Mouse (Mus musculus): ENCODE results near the gene Tlr8. TPM values are rescaled to one million over a fixed set of nuclear protein-coding genes. Genes with fewer than 3 reads are reported as not detected.

The Tlr8 gene
- not detected in 2 replicates for polyA plus RNA-seq (2012)

DNA sequence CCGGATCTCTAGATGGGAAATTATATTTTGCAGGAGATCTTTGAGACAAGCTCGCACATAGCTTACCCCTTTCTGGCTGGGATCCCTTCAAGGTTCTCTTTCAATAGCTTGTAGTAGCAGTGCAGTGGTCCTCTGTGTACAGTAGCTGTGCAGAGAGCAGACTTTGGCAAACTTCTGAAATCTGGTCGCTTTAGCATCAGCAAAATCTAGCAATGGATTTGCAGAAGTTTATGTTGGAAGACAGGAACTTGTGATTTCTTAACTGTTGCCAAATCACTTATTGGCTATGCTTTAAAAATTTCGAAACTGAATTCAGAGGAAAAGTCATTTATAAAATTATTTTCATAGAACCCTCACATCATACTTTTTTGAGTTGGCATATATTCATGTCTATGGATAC, at the start of gene Tlr8:
Tlr8 (minus strand) TSS at position 244 of the 400 bp plus-strand sequence.
- TF ChIP-seq GATA1 (IDR thresholded peaks at IDR 0.05; ENCODE audit: low read length), result no peak

DNA sequence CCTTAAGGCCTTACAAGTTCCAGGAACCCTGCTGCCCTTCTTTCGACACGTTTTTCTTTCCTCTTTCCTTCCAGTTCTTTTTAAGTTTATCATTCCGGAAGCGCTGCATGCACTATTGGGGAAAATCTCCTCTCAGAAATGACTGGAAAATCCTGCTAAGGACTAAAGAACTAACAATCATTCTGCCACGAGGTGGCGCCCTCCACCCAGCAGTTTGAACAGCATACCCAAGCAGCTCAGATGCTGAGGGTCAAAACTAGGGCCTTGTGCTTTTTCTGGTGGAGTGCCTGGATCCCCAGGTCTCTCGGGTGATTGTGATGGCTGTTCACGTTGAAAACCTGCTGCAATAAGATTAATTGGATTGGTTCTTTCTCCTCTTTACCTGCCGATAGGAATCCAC, 12.8 kb upstream of the Tlr8 start:
- no peak for TF ChIP-seq GATA1 (IDR thresholded peaks at IDR 0.05; ENCODE audit: low read length)

DNA sequence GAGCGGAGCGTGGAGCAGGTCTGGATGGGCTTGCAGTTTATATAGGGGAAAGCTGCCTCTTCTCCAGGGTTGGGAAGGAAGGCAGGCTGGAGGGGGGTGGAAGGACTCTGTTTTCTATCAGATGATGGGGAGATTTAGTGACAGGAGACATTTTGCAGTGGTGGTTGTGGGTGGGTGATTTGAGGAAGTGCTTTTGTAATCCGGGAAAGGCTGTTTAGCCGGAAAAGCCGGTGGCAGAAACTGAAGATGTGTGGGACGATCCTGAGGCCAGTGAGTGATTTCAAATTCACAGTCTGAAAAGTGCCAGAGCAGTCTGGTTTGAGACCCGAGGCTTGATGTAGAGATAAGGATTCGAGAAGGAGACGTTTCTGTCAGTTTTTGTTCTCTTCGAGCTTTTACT, 12.4 kb upstream of the Tlr8 start:
- no peak for TF ChIP-seq GATA1 (IDR thresholded peaks at IDR 0.05; ENCODE audit: low read length)

- no peak for TF ChIP-seq GATA1 (IDR thresholded peaks at IDR 0.05; ENCODE audit: low read length)
Measured at GRCm38 (mm10) chrX:167263530-167263929, 599 bp downstream of the Tlr8 start.

DNA sequence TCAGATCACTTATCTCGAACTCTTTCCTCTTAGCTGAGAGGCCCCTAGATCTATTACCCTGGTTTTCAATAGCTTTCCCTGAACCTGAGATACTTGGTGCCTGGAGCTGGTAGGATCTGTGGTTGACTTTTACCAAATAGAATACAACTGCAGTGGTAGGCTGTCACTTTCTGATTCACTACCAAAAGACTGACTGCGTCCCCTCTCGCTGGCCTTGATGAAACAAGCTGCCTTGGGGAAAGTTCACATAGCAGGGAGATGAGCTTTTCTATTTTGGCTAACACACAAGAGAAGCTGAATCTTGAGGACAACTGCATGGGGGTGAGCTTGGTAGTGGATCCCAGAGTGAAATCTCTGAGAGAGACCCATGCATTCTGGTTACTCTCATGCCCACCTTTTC, 22.4 kb downstream of the Tlr8 start:
- no peak for TF ChIP-seq GATA1 (IDR thresholded peaks at IDR 0.05; ENCODE audit: low read length)

- no peak for TF ChIP-seq GATA1 (IDR thresholded peaks at IDR 0.05; ENCODE audit: low read length)
Measured at GRCm38 (mm10) chrX:167239293-167239921, 24.7 kb downstream of the Tlr8 start.

DNA sequence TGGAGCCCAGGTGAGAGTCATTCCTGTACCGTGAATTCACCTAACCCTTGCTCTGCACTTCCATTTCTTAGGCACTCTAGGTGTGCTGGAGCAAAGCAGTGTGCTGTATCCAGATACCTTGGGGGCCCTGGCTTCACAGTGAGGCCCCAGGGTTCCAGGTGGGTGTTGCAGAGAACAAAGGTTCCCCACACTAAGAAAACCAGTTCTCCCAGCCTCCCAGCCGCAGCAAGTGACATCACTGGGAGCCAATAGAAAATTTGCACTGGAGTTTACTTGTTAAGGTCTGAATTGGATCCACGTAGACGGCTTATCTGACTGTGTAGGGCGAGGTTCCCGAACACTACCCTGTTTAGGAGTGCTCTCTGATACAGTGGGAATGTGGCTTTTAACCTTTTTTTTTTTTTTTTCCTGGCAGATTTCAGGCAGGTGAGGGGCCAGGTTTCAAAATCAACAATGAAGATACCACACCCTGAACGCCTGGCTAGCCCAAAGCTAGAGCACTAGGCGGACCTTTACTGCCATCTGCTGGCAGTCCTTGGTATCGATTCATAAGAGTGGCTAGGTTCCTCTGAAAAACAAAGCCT, 30.9 kb downstream of the Tlr8 start:
- no peak for TF ChIP-seq GATA1 (IDR thresholded peaks at IDR 0.05; ENCODE audit: low read length)

DNA sequence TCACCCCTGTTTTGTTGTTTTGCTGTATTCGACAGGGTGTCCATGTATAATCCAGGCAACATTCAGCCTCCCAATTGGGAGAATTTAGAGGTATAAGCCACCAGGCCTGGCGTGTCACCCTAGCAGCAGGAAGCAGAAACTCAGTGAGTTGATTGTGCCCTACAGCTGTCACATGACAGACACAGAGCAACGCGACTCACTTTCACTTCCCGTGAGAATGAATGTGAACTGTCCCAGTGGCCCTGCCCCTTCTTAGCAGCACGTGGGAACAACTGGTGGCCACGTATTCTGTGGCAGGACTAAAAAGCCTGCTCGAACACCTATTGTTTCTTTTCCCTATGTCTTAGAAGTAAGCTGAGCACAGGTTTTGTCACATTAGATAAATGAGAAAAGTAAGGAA, 33.0 kb downstream of the Tlr8 start:
- TF ChIP-seq GATA1 (IDR thresholded peaks at IDR 0.05; ENCODE audit: low read length), result no peak

DNA sequence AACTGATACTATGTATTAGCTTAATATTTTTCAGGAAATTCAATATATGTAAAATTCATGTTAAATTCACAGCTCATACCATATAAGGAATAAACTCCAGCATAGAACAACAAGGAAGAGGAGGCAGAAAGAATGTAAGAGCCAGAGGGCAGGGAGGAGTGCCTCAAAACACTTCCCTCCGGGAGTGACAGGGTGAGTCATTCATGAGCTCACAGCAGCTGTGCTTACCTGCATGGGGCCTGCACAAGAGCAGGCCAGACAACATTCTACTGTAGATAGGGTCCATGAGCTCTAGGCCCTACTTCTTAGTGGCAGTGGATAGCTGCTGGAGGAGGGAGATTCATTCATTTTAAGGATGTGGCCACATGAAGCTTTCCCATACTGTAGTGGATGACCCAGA, 34.3 kb downstream of the Tlr8 start:
- TF ChIP-seq GATA1 (IDR thresholded peaks at IDR 0.05; ENCODE audit: low read length), result no peak

DNA sequence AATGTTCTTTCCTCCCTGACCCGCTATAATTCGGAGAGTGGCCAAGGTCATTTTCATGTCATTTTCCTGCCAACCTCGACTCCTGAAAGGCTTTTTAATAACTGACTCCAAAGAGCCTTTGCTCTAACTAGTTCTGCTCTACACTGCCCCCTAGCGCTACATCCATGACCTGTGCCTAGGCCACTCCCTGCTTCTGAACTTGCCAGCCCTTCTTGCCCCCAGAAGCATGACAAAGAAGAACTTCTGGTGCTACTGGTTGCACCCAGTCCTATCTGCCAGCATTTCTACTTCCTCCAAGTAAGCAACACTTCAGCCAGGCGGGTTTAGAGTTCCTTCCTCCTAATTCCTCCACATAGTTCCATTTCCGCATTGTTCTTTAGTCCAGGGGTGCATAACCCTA, 34.9 kb downstream of the Tlr8 start:
- no peak for TF ChIP-seq GATA1 (IDR thresholded peaks at IDR 0.05; ENCODE audit: low read length)

- TF ChIP-seq GATA1 (IDR thresholded peaks at IDR 0.05; ENCODE audit: low read length), result no peak
Measured at GRCm38 (mm10) chrX:167227756-167228155, 36.4 kb downstream of the Tlr8 start.

DNA sequence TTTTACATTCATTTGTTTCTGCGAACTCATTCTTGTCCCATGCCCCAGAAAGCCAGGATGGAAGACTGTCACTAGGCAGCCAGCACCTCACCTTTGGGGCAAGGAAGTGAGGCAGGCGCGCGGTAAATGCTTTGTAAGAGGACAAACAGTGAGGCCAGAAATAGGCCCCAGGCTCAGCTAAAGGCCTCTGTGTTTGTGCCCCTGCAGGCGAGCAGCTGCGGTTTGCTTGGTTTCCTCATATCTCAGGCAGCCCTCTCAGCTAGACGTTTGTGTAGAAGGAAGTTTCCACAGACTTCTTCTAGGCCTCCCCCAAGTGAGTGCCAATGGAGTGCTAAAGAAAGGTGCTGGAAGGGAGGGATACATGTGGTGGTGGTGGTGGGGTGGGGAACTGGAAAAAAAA, 37.0 kb downstream of the Tlr8 start:
- TF ChIP-seq GATA1 (IDR thresholded peaks at IDR 0.05; ENCODE audit: low read length), result no peak

DNA sequence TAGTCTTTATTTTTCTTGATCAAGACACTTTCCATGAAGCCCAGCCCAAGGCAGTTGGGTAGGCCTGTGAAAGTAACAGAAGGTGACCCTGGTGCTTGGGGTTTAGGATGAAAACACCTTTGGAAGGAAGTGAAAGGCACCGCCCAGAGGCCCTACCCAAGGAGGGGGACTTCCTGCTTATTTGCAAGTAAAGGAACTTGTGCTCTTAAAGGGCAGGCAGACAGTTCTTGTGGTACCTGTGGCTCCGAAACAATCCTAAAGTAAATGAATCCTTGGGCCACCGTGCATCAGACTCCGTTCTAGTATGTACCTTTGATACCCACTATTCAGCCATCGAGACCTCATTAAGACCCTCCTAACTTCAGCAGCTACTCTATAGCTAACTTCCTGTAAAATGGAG, 37.6 kb downstream of the Tlr8 start:
- no peak for TF ChIP-seq GATA1 (IDR thresholded peaks at IDR 0.05; ENCODE audit: low read length)

- no peak for TF ChIP-seq GATA1 (IDR thresholded peaks at IDR 0.05; ENCODE audit: low read length)
Measured at GRCm38 (mm10) chrX:167212707-167213106, 51.4 kb downstream of the Tlr8 start.

DNA sequence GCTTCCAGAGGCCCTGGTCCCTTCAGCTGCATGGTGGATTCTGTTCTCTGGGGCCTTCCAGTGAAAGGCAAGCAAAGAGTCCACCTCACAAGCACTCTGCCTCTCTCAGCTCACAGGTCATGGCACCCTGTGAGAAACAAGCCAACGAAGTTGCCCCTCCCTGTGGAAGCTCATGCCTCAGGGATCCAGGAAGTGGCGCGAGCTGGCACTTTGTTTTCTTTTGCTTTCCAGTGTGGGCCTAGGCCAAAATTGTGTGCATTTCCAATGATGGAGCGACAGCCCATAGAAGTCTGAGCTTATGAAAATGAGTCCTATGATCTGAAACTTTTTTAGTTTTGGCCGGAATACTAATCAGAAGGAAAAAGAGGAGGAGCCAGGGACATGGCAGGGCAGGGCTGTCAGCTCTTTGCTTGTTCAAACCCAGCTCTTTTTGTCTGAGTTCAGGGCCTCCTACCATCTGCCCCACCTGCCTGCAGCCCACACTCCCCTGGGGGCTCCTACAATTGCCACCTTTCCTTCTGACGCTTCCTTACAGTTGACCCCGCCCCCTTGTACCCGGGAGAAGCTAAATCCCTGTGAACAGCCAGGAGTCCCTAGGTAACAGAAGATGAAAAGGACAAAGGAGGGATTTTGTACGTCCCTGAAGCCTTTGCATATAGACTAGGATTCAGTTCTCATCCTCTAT, 52.1 kb downstream of the Tlr8 start:
- no peak for TF ChIP-seq GATA1 (IDR thresholded peaks at IDR 0.05; ENCODE audit: low read length)

DNA sequence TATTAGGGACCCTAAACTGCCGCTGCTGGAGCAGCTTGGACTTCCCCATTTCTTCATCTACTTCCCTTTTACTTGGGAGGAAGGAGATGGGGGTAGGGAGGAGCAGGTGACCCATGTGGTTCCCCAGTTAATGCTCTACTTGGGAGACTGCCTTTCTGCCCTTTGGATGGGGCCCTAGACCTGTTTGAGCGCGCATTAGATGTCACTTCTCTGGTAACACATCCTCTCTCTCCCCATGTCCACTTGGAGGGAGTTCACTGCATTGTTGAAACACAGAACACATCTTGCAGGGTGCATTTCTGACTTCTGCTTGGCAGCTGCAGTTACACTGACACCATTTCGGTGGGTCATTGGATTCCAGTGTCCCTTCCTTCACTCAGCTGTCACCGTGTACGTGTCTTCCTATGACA, 53.8 kb downstream of the Tlr8 start:
- no peak for TF ChIP-seq GATA1 (IDR thresholded peaks at IDR 0.05; ENCODE audit: low read length)

GRCm38 (mm10) chrX:167209828-167210227, 54.3 kb downstream of the Tlr8 start:
- TF ChIP-seq GATA1 (IDR thresholded peaks at IDR 0.05; ENCODE audit: low read length), result no peak
